Mouse (Mus musculus): ENCODE data around the gene Tex14. TPM values are rescaled to one million over a fixed set of nuclear protein-coding genes. Genes with fewer than 3 reads are reported as not detected.
"Not testable (repeated sequence)": the region's sequence is repeated elsewhere in the genome, so short reads cannot be mapped to it uniquely, and the experiment has no call there.

Tex14 gene
- polyA plus RNA-seq, 1 experiment from 2014 or later, result not detected

GRCm38 (mm10) chr11:87443373-87443883 is 38.6 kb downstream of the Tex14 start:
- Histone ChIP-seq H3K9ac (ENCODE audit: low read depth, low read length) (no peak overlapping the region), H3K9me3 (ENCODE audit: control insufficient read depth, low read length) (no peaks in the 10 kb centered on the region), H3K4me3 (ENCODE audit: low read depth, low read length) (no peak overlapping the region), H3K36me3 (ENCODE audit: control insufficient read depth, insufficient read depth, low read length) (no peaks in the 10 kb centered on the region), H3K4me1 (replicated peaks; ENCODE audit: control insufficient read depth, insufficient read depth, low read length) (no peaks in the 10 kb centered on the region), H3K27me3 (ENCODE audit: control insufficient read depth, insufficient read depth, low read length) (no peaks in the 10 kb centered on the region), H3K27ac (ENCODE audit: low read depth, low read length) (peak overlapping the region; percentile 48; the same call in 1 of the 2 replicates), H3K4me2 (replicated peaks; ENCODE audit: low read depth, low read length) (no peak overlapping the region)
- ATAC-seq (ENCODE audit: low FRiP score) (no peak; the same call in 1 of the 2 replicates), DNase-seq (ENCODE audit: low spot score) (peak; percentile 74)
- WGBS, result under 1% methylated on average over 5 of the region's 5 CpGs

DNA sequence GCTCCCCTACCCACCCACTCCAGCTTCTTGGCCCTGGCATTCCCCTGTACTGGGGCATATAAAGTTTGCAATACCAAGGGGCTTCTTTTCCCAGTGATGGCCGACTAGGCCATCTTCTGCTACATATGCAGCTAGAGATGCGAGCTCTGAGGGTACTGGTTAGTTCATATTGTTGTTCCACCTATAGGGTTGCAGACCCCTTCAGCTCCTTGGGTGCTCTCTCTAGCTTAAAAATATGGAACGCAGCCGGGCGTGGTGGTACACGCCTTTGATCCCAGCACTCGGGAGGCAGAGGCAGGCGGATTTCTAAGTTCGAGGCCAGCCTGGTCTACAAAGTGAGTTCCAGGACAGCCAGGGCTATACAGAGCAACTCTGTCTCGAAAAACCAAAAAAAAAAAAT is 39.2 kb downstream of the Tex14 start:
- not testable (repeated sequence) for H3K4me2 ChIP-seq (replicated peaks; ENCODE audit: low read depth, low read length); H3K27ac ChIP-seq (ENCODE audit: low read depth, low read length)

DNA sequence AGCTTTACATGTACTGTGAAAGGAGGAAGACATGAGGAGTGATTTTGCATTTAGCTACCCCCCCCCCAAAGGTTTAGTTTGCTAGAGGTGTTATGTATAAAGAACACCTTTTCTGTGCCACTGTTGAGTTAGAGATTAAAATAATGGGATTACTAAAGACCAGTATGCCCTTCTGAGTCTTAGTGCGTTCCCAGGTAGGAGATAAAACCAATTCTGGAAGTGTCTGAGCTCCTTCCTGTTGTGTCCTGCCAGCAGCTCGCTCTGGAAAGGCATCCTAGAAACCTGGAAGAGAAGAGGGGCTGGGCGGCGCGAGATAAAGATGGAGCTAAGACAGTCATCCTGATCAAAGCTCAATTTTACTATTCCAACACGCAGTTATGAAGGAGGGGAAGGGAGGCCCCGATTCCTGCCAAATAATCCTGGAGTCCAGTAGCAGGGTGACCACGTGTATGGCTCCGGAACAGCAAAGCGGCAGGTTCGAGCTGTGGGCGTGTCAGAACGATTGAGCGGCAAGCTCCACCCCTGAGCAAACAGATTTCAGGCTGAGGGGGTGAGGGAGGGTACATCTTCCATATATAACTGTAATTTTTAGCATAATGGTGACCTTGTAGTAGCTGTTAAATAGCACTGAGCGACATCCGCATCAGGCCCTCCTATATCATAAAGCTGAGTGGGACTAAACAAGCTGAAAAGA is 40.0 kb downstream of the Tex14 start:
- WGBS, result 12% methylated on average over 16 of the region's 16 CpGs
- Histone ChIP-seq H3K4me1 (replicated peaks; ENCODE audit: control insufficient read depth, insufficient read depth, low read length) (no peaks in the 10 kb centered on the region), H3K36me3 (ENCODE audit: control insufficient read depth, insufficient read depth, low read length) (no peaks in the 10 kb centered on the region), H3K4me3 (ENCODE audit: low read depth, low read length) (no peak overlapping the region), H3K4me2 (replicated peaks; ENCODE audit: low read depth, low read length) (no peak overlapping the region), H3K9me3 (ENCODE audit: control insufficient read depth, low read length) (no peaks in the 10 kb centered on the region), H3K9ac (ENCODE audit: low read depth, low read length) (no peak overlapping the region), H3K27me3 (ENCODE audit: control insufficient read depth, insufficient read depth, low read length) (no peaks in the 10 kb centered on the region), H3K27ac (ENCODE audit: low read depth, low read length) (no peak overlapping the region)
- DNase-seq (ENCODE audit: low spot score) (no peak), ATAC-seq (ENCODE audit: low FRiP score) (no peak)

More for the DNA sequence above, 39.2 kb downstream of the Tex14 start:
- H3K4me1 ChIP-seq (replicated peaks; ENCODE audit: control insufficient read depth, insufficient read depth, low read length); H3K9me3 ChIP-seq (ENCODE audit: control insufficient read depth, low read length); H3K4me3 ChIP-seq (ENCODE audit: low read depth, low read length); H3K27me3 ChIP-seq (ENCODE audit: control insufficient read depth, insufficient read depth, low read length); H3K9ac ChIP-seq (ENCODE audit: low read depth, low read length); DNase-seq (ENCODE audit: low spot score); H3K36me3 ChIP-seq (ENCODE audit: control insufficient read depth, insufficient read depth, low read length); ATAC-seq (ENCODE audit: low FRiP score): not testable (repeated sequence)
- 73% methylated on average over 10 of the region's 10 CpGs for WGBS

DNA sequence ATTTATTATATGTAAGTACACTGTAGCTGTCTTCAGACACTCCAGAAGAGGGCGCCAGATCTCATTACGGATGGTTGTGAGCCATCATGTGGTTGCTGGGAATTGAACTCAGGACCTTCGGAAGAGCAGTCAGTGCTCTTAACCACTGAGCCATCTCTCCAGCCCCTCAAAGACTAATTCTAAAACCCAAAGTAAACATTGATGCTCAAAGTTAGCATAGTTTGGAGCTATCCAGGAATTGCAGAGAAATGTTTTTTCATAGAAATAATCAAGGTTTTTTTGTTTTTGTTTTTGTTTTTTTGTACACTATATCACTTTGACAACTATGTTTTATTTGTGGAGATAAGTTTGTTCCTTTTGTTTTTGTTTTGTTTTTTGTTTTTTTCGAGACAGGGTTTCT is 40.7 kb downstream of the Tex14 start:
- H3K27me3 ChIP-seq (ENCODE audit: control insufficient read depth, insufficient read depth, low read length); H3K27ac ChIP-seq (ENCODE audit: low read depth, low read length); H3K4me2 ChIP-seq (replicated peaks; ENCODE audit: low read depth, low read length); ATAC-seq (ENCODE audit: low FRiP score); H3K9ac ChIP-seq (ENCODE audit: low read depth, low read length); H3K4me1 ChIP-seq (replicated peaks; ENCODE audit: control insufficient read depth, insufficient read depth, low read length); H3K9me3 ChIP-seq (ENCODE audit: control insufficient read depth, low read length); H3K4me3 ChIP-seq (ENCODE audit: low read depth, low read length); H3K36me3 ChIP-seq (ENCODE audit: control insufficient read depth, insufficient read depth, low read length); DNase-seq (ENCODE audit: low spot score): not testable (repeated sequence)
- WGBS, result 84% methylated on average over 2 of the region's 4 CpGs

- no peaks in the 10 kb centered on the region for H3K4me1 ChIP-seq (replicated peaks; ENCODE audit: control insufficient read depth, insufficient read depth, low read length)
- H3K9ac ChIP-seq (ENCODE audit: low read depth, low read length), result no peak overlapping the region
- no peak overlapping the region for H3K4me2 ChIP-seq (replicated peaks; ENCODE audit: low read depth, low read length)
- DNase-seq (ENCODE audit: low spot score) (no peak), ATAC-seq (ENCODE audit: low FRiP score) (no peak)
- 89% methylated on average over 3 of the region's 3 CpGs for WGBS
- H3K27me3 ChIP-seq (ENCODE audit: control insufficient read depth, insufficient read depth, low read length), result no peaks in the 10 kb centered on the region
- H3K36me3 ChIP-seq (ENCODE audit: control insufficient read depth, insufficient read depth, low read length), result no peaks in the 10 kb centered on the region
- no peak overlapping the region for H3K27ac ChIP-seq (ENCODE audit: low read depth, low read length)
- no peak overlapping the region for H3K4me3 ChIP-seq (ENCODE audit: low read depth, low read length)
- no peaks in the 10 kb centered on the region for H3K9me3 ChIP-seq (ENCODE audit: control insufficient read depth, low read length)
These were observed 41.3 kb downstream of the Tex14 start for GRCm38 (mm10) chr11:87446159-87446558.

DNA sequence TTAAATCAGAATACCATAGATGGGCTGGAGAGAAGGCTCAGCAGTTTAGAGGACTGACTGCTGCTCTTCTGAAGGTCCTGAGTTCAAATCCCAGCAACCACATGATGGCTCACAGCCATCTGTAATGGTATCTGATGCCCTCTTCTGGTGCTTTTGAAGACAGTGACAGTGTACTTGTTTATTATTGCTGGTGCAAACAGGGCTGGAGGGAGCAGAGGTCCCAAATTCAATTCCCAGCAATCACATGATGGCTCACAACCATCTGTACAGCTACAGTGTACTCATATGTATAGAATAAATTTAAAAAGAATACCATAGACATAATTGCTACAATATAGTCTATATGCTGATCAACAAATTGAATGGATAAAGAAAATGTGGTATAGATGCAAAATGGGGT is 42.6 kb downstream of the Tex14 start:
- Histone ChIP-seq H3K9me3 (ENCODE audit: control insufficient read depth, low read length) (no peaks in the 10 kb centered on the region), H3K4me3 (ENCODE audit: low read depth, low read length) (no peak overlapping the region), H3K36me3 (ENCODE audit: control insufficient read depth, insufficient read depth, low read length) (no peaks in the 10 kb centered on the region), H3K9ac (ENCODE audit: low read depth, low read length) (no peak overlapping the region), H3K4me2 (replicated peaks; ENCODE audit: low read depth, low read length) (no peak overlapping the region), H3K27ac (ENCODE audit: low read depth, low read length) (no peak overlapping the region), H3K27me3 (ENCODE audit: control insufficient read depth, insufficient read depth, low read length) (no peaks in the 10 kb centered on the region), H3K4me1 (replicated peaks; ENCODE audit: control insufficient read depth, insufficient read depth, low read length) (no peaks in the 10 kb centered on the region)
- DNase-seq (ENCODE audit: low spot score) (no peak), ATAC-seq (ENCODE audit: low FRiP score) (no peak)

DNA sequence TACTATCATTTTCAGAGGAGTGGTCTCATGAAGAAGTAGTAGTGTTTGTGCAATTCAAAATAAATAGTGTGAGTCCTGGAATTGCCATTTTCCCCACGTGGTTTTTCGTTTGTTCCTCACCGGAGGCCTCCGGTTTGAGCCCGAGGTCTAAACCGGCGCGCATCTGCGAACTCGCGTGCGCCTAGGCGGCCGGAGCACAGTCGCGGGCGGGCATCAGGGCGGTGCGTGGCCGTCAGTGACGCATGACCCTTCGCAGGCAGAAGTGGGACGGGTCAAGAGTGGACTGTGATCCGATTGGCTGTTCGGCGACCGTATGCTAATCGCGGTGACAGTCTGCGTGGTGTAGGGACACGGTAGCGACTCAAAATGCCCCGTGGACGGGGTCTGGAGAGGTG is 43.2 kb downstream of the Tex14 start:
- under 1% methylated on average over 32 of the region's 34 CpGs for WGBS

DNA sequence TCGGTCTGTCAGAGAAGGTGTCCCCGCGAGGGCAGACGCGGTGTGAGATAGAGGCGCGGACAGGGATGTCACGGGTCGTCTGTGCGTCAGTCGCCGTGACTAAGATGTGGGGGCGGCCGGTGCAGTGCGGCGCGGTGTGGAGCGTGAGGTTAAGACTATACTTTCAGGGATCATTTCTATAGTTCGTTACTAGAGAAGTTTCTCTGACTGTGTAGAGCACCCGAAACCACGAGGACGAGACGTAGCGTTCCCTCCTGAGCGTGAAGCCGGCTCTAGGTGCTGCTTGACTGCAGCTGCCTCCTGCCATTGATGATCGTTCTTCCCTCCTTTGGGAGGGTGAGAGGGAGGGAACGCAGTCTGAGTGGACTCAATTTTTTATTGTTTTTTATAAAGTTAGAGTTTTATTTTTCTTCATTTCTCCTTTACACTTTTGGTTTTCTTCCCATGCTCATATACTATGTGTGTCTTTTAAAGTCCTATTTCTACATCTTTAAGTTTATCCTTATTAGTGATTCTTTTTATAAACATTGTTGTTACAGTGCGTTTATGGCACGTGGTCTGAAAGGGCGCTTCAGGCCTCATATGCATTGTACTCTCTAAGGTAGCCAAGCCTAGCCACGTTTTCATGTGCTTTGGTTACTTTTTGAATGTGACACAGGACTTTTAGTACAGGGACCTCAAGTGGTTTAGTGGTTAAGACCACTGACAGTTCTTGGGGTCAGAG is 43.8 kb downstream of the Tex14 start:
- H3K4me2 ChIP-seq (replicated peaks; ENCODE audit: low read depth, low read length); H3K27me3 ChIP-seq (ENCODE audit: control insufficient read depth, insufficient read depth, low read length); H3K36me3 ChIP-seq (ENCODE audit: control insufficient read depth, insufficient read depth, low read length); H3K9ac ChIP-seq (ENCODE audit: low read depth, low read length); H3K4me1 ChIP-seq (replicated peaks; ENCODE audit: control insufficient read depth, insufficient read depth, low read length); H3K4me3 ChIP-seq (ENCODE audit: low read depth, low read length); H3K9me3 ChIP-seq (ENCODE audit: control insufficient read depth, low read length): not testable (repeated sequence)
- peak overlapping the region; percentile 58 for H3K27ac ChIP-seq (ENCODE audit: low read depth, low read length)
- DNase-seq (ENCODE audit: low spot score) (peak; percentile 72), ATAC-seq (ENCODE audit: low FRiP score) (peak; percentile 97)
- 0% methylated on average over 6 of the region's 32 CpGs for WGBS

More for the DNA sequence above, 43.2 kb downstream of the Tex14 start:
- DNase-seq (ENCODE audit: low spot score) (peak; percentile 69), ATAC-seq (ENCODE audit: low FRiP score) (peak; percentile 97)
- not testable (repeated sequence) for H3K27ac ChIP-seq (ENCODE audit: low read depth, low read length); H3K9me3 ChIP-seq (ENCODE audit: control insufficient read depth, low read length); H3K36me3 ChIP-seq (ENCODE audit: control insufficient read depth, insufficient read depth, low read length); H3K27me3 ChIP-seq (ENCODE audit: control insufficient read depth, insufficient read depth, low read length); H3K4me1 ChIP-seq (replicated peaks; ENCODE audit: control insufficient read depth, insufficient read depth, low read length)
- Histone ChIP-seq H3K4me3 (ENCODE audit: low read depth, low read length) (peak overlapping the region; percentile 23; the same call in 1 of the 2 replicates), H3K4me2 (replicated peaks; ENCODE audit: low read depth, low read length) (peak overlapping the region; percentile 41), H3K9ac (ENCODE audit: low read depth, low read length) (peak overlapping the region; percentile 19; the same call in 1 of the 2 replicates)

DNA sequence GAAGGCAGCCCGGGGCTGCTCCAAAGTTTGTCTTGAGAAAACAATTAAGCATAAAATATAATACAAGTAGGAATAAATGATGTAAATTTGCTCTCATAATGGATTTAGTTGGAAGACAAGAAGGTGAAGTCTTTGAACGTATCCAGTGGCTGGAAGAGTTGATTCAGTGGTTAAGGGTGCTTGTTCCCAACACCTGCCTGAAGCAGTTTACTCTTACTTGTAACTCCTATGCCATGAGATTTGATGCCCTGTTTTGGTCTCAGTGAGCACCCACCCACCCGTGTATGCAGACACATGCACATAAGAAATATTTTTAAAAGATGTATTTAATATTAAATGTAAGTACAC is 44.3 kb downstream of the Tex14 start:
- DNase-seq (ENCODE audit: low spot score) (no peak), ATAC-seq (ENCODE audit: low FRiP score) (no peak)
- H3K4me1 ChIP-seq (replicated peaks; ENCODE audit: control insufficient read depth, insufficient read depth, low read length), result 0 out of 2 replicates have a peak, but pooled peaks cover 2% of the 10 kb centered on the region
- H3K27me3 ChIP-seq (ENCODE audit: control insufficient read depth, insufficient read depth, low read length), result no peaks in the 10 kb centered on the region
- H3K36me3 ChIP-seq (ENCODE audit: control insufficient read depth, insufficient read depth, low read length), result no peaks in the 10 kb centered on the region
- peak overlapping the region; percentile 58 for H3K27ac ChIP-seq (ENCODE audit: low read depth, low read length)
- 14% methylated on average over 3 of the region's 3 CpGs for WGBS
- no peak overlapping the region for H3K4me2 ChIP-seq (replicated peaks; ENCODE audit: low read depth, low read length)
- H3K9me3 ChIP-seq (ENCODE audit: control insufficient read depth, low read length), result no peaks in the 10 kb centered on the region
- H3K4me3 ChIP-seq (ENCODE audit: low read depth, low read length), result no peak overlapping the region
- H3K9ac ChIP-seq (ENCODE audit: low read depth, low read length), result no peak overlapping the region

Measured in hindbrain, embryonic 11.5 days (tissue).